Mouse (Mus musculus): ENCODE measurements around the gene Zfp536.
"Not testable (repeated sequence)": the region's sequence is repeated elsewhere in the genome, so short reads cannot be mapped to it uniquely, and the experiment has no call there.

Zfp536 gene

GRCm38 (mm10) chr7:37607906-37608305, 165.5 kb downstream of the Zfp536 start:
- no peak for DNase-seq (ENCODE audit: low read depth, low spot score)

DNA sequence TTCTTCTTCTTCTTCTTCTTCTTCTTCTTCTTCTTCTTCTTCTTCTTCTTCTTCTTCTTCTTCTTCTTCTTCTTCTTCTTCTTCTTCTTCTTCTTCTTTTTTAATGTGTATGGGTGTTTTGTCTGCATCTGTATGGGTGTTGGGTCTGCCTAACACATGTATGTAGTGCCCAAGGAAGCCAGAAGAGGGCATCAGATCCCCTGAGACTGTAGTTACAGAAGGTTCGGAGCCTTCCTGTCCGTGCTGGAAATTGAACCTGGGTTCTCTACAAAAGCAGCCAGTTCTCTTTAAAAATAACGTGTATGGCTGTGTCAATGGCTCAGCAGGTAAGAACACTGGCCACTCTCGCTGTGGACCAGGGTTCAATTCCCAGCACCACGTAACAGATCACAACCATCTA, 167.0 kb downstream of the Zfp536 start:
- DNase-seq (ENCODE audit: low read depth, low spot score): peak; percentile 48

DNA sequence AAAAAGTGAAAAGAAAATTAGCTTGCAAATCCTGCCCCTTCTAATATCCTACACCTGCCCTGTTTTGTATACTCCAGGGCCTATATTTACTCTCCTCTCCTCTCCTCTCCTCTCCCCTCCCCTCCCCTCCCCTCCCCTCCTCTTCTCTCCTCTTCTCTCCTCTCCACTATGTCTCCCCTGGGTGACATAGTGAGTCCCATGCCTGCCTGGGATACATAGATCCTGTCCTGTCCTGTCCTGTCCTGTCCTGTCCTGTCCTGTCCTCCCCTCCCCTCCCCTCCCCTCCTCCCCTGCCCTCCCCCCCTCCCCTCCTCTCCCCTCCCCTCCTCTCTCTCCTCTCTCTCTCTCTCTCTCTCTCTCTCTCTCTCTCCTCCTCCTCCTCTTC, 169.9 kb downstream of the Zfp536 start:
- DNase-seq (ENCODE audit: low read depth, low spot score): not testable (repeated sequence)

DNA sequence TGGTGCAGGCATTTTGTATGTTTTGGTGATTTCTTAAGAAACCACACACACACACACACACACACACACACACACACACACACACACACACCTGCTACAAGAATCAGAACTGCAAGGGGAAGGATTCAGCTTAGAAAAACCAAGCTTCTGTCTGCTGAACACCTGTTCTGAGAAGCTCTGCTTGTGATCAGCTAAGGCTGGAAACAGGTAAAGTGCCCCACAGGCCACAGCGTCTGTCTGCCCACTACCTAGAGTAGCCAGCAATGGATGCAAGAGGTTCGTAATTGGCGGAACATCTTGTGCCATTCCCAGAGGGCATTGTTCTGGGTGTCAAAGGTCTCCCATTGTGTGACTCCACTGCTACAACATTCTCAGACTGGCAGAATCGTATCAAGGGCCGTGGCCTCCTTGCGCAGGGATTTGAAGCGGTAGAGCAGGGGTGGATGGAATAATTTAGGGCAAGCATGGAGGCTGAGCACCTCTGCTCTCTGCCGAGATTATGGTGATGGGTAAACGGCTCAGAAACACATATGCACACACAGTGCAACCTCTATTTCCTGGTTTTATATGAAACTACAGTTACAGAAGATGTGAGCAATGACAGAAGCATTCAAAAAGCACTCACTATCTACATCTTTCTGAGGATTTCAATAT, 170.4 kb downstream of the Zfp536 start:
- DNase-seq (ENCODE audit: low read depth, low spot score): no peak

GRCm38 (mm10) chr7:37600318-37600717, 173.1 kb downstream of the Zfp536 start:
- no peak for DNase-seq (ENCODE audit: low read depth, low spot score)

GRCm38 (mm10) chr7:37594211-37595030, 179.0 kb downstream of the Zfp536 start:
- DNase-seq (ENCODE audit: low read depth, low spot score): no peak

GRCm38 (mm10) chr7:37593566-37593965, 179.9 kb downstream of the Zfp536 start:
- DNase-seq (ENCODE audit: low read depth, low spot score): no peak

DNA sequence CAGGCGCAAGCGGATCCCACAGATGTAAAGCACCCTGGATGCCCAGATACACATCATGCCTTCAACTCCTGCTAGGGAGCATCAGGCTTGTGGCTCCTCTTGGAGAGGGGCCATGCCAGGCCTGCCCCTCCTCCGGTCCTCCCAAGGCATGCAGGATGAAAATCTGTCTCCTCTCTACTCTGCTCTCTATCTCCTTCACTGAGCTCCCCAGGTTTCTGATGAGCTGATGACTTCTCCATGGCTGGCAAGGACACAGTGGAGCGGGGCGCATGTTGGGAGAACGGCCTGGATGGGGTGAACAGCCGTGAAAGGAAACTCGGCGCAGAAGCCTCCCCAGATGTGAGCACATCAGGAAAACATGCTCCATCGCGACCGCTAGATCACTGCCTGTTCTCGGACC, 186.7 kb downstream of the Zfp536 start:
- no peak for DNase-seq (ENCODE audit: low read depth, low spot score)

DNA sequence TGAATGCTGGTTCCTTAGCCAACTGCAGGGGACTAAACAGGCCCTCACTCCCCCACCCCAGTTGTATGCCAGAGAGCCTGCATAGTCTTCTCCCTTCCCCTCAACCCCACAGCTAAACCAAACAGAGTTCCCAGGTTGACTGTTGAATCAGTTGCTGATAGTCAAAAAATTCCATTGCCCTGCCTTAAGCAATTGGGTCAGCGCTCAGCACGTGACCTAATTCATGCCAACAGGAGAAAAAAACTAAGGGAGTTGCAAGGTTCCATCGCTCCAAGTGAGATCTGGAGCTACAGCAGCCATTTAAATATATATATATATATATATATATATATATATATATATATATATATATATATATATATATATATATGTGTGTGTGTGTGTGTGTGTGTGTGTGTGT, 192.2 kb downstream of the Zfp536 start:
- no peak for DNase-seq (ENCODE audit: low read depth, low spot score)

DNA sequence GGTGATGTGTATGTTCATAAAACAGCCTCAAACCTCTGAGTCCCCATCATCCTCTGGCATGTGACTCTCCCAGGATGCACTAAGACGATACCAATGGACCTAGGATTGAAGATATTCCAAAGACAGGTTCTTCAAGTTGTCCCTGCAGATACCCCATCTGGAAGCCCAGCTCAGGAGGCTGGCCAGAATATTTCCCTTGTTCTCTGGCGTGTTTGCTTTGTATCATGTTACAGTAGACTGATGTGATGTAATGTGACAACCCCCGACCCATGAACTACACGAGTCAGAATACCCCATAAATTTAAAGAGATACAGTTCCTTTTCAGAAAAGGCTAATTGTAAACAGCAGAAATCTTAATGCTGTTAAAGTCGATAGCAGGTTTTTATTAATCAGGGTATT, 192.9 kb downstream of the Zfp536 start:
- no peak for DNase-seq (ENCODE audit: low read depth, low spot score)

DNA sequence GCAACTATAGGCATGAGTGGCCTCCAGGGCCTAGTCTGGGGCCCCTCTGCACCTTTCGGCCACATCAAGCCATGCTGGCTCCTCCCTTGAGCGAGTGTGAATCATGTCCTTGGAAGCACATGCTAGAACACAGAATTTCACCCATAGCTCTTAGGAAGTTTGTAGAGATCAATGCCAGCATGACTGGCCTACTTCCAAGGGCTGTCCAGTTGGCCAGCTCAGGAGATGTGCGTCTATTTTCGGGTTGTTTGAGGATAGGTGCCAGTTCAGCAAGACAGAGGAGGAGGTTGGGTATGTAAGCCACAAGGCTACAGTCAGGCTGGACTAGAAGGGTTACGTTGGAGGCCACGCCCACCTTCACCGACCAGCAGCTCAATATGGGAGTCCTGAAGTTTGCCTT, 201.4 kb downstream of the Zfp536 start:
- no peak for DNase-seq (ENCODE audit: low read depth, low spot score)

DNA sequence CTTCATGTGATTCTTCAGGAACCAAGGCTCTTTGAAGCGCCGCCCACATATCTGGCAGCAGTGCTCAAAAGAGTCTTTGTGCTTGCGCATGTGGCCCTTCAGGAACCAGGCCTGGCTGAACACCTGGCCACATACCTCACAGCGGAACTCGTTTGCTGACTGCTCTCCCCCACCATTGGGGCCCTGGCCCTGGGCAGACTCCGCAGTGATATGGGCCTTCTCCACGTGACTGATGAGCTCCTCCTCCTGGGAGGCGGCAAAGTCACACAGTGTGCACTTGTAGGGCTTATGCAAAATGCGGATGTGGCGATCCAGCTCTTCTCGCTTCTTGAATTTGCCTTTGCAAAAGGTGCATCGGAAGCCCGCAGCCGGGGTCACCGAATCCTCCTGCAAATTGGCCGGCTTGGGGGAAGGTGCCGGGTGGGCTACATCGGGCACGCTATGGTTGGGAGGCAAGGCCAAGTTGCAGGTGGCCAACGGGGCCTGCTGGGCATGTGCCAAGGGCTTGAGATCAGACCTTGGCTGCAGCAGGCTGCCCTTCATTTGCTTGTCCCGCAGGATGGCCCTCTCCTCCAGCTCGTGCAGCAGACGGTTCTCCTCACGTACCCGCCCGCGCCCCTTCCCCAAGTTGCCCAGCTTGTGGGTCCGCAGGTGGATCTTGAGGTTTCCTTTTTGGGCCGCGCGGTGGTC, 204.5 kb downstream of the Zfp536 start:
- DNase-seq (ENCODE audit: low read depth, low spot score): peak; percentile 52

DNA sequence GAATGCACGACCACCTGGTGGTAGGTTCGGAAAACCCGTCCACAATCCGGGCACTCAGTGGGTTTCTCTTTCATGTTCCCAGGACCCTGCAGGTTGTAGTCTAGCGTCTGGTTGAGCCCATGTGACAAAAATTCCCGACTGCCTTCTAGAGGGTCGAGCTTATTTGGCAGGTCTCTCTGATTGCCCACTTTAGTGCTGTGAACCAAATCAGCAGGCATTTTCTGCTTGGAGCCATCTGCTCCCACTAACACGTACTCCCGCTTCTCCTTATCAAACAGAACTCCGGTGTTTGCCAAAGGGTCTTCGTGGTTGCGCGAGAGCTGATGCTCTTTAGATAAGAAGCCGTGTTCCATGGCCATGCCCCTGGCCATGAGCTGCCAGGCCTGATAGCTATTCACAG, 205.4 kb downstream of the Zfp536 start:
- DNase-seq (ENCODE audit: low read depth, low spot score): no peak

DNA sequence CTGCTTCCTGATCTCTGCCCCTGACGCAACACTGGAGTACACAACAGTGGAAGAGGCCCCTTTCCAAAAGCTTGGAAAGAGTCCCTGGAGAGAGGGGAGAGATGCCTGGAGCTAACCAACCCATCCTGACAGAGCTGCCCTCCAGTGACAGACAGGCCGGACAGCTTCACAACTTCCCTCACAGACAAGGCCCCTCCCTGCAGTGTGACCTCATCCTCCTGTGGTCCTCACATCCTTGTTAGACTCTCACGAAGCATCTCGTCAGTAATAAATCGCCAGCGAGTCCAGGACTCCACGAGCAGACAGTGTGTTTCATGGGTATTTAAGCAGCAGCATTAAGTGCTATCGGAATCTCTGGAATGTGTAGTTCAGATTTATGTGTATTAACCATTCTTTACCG, 207.4 kb downstream of the Zfp536 start:
- no peak for DNase-seq (ENCODE audit: low read depth, low spot score)

DNA sequence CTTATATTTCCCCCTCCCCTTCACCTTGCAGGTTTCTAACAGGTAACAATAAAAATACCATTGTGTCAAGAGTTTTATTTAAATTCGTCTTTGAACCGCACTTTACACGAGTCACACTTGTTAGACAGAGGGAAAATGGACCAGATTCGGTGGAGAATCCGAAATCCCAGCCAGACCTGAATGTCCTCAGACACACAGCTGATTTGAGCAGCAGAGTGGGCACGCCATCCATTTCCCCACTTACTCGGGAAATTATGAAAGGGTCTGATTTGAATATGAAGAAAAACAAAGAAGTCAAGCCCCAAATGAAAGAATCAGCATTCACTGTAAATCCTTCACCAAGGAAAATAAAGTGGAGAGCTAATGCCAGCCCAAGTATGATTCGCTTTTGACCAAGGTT, 208.1 kb downstream of the Zfp536 start:
- DNase-seq (ENCODE audit: low read depth, low spot score): no peak

- DNase-seq (ENCODE audit: low read depth, low spot score): no peak
Measured at GRCm38 (mm10) chr7:37564644-37565043, 208.8 kb downstream of the Zfp536 start.

- DNase-seq (ENCODE audit: low read depth, low spot score): no peak
Measured at GRCm38 (mm10) chr7:37563831-37564400, 209.5 kb downstream of the Zfp536 start.

DNA sequence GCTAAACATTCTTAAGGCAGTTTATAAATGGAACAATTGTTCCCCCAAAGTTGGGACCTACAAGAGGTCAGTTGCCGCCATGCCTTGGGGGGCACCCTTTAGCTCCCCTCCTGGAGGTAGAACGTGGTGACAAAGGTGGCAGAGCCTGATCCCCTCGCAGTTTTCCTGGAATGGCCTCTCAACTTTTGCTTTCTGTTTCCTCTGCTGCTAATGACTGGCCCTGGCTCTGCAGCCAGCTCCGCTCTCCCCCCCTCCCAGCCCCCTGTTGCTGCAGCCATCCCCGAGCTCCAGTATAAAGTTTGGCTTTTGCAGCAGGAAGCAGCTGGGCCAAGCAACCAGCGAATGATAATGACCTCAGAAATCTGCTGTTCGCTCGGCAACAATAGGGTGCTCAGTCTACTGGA, 210.3 kb downstream of the Zfp536 start:
- DNase-seq (ENCODE audit: low read depth, low spot score): no peak

GRCm38 (mm10) chr7:37562505-37562904, 210.9 kb downstream of the Zfp536 start:
- DNase-seq (ENCODE audit: low read depth, low spot score): no peak

- DNase-seq (ENCODE audit: low read depth, low spot score): no peak
Measured at GRCm38 (mm10) chr7:37560581-37560980, 212.9 kb downstream of the Zfp536 start.

DNA sequence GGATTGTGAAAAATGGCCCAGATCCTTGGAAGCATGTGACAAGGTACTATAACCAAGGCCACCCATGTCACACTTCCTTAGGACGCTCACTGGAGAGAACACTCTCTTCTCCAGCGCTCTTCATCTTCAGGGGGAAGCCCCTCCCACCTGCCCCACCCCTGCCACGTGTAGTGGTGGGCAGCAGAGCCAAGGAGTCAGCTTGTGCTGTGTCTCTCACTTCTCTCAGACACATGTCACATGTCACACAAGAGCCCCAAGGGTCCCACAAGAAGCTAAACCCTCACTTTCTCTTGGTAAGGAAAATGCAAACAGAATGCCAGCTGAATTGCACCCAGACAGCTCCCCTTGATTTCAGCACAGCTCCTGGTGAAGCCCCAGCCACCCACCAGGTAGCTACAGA, 213.6 kb downstream of the Zfp536 start:
- DNase-seq (ENCODE audit: low read depth, low spot score): no peak

DNA sequence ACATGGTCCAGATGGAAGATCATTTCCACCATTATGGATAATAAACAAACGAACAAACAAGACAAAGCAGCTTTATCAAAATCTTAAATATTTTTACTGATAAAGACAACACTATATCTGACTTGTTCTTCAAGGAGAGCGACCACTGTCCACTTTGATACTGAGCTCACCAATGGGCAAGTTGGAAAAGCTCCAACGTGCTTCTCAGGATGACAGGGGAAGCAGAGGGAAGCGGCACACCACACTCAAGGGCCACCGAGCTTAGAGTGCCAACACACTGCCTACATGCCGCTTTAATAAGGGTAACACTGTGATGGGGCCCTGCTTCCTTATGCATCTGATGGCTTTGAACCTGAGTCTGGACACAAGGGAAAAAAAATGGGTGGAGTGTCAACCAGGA, 214.1 kb downstream of the Zfp536 start:
- DNase-seq (ENCODE audit: low read depth, low spot score): no peak
